31 mouse cellular contexts compared by ENCODE assay signal in the genomic region with DNA sequence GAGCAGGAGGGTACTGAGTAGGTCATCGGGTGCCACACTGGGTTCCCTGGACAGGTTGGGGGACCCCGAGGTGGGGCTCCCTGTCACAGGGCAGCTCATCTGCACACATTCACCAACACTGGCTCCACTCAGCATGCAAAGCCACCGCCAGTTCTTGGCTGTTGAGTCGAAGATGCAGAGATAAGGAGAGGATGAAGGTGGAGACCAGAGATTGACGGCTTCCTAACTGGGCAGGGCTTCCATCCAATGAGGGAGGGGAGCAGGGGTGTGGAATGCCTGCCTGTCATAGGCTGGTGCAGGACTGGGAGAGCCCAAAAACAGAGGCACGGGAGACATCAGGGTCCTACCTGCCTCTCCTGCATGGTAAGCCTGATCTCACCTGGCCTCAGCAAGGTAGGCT. TPM values are rescaled to one million over a fixed set of nuclear protein-coding genes. Genes with fewer than 3 reads are reported as not detected.
DNase-seq lines count a peak whose midpoint lies in the region; ATAC-seq and TF ChIP-seq lines count a peak whose summit lies in the region.
"Had no signal": no experiment of that assay in that cellular context is flagged by ENCODE, and none has a peak within 500 bp of the region (broad histone marks: within the 10 kb centered on the region; RNA-seq: fewer than 3 reads in every experiment).

No protein-coding gene starts in this region.

- H3K9me3 ChIP-seq in kidney, embryonic 14.5 days (ENCODE audit: control insufficient read depth, low read length): no peaks in the 10 kb centered on the region
- H3K9me3 ChIP-seq in lung, postnatal 0 days (ENCODE audit: low read length): no peaks in the 10 kb centered on the region
- no peaks in the 10 kb centered on the region for H3K9me3 ChIP-seq in forebrain, postnatal 0 days (ENCODE audit: low read length)
- no peaks in the 10 kb centered on the region for H3K9me3 ChIP-seq in hindbrain, embryonic 13.5 days
- H3K9me3 ChIP-seq: heart, embryonic 10.5 days; heart, embryonic 15.5 days; hindbrain, embryonic 12.5 days; limb, embryonic 12.5 days; liver, embryonic 15.5 days; midbrain, embryonic 12.5 days; neural tube, embryonic 13.5 days had no signal

- no peak for TF ChIP-seq EP300 in lung, postnatal 0 days (IDR thresholded peaks at IDR 0.05)

- H3K4me3 ChIP-seq in kidney, adult 2 months (ENCODE audit: insufficient read depth, low read depth, low read length): no peak overlapping the region; the same call in 1 of the 2 replicates
- no peak overlapping the region for H3K4me3 ChIP-seq in kidney, embryonic 14.5 days (ENCODE audit: low read length)
- no peak overlapping the region for H3K4me3 ChIP-seq in lung, postnatal 0 days (ENCODE audit: low read depth, low read length)
- H3K4me3 ChIP-seq in forebrain, postnatal 0 days (ENCODE audit: low read depth, low read length): no peak overlapping the region
- no peak overlapping the region for H3K4me3 ChIP-seq in hindbrain, embryonic 13.5 days
- H3K4me3 ChIP-seq: heart, embryonic 10.5 days; heart, embryonic 15.5 days; hindbrain, embryonic 12.5 days; layer of hippocampus, adult 2 months; left cerebral cortex, adult 2 months; limb, embryonic 12.5 days; liver, embryonic 15.5 days; midbrain, embryonic 12.5 days; neural tube, embryonic 13.5 days had no signal

- no peak for TF ChIP-seq CTCF in kidney, adult 2 months (conservative IDR thresholded peaks at IDR 0.05; ENCODE audit: insufficient read depth, insufficient read length, low read depth, low read length)
- TF ChIP-seq CTCF in lung, postnatal 0 days (IDR thresholded peaks at IDR 0.05): no peak
- TF ChIP-seq CTCF in forebrain, postnatal 0 days (IDR thresholded peaks at IDR 0.05; ENCODE audit: low read depth): no peak

- 0 out of 2 replicates have a peak overlapping the region, but pooled peaks have one; percentile 6 for H3K27ac ChIP-seq in kidney, adult 2 months (ENCODE audit: insufficient read depth, low read depth, low read length)
- no peak overlapping the region for H3K27ac ChIP-seq in kidney, embryonic 14.5 days (ENCODE audit: low read depth, low read length)
- H3K27ac ChIP-seq in lung, postnatal 0 days (ENCODE audit: low read length): 0 out of 2 replicates have a peak overlapping the region, but pooled peaks have one; percentile 6
- no peak overlapping the region for H3K27ac ChIP-seq in forebrain, postnatal 0 days (ENCODE audit: low read depth, low read length)
- no peak overlapping the region for H3K27ac ChIP-seq in hindbrain, embryonic 13.5 days
- H3K27ac ChIP-seq: hindbrain, embryonic 12.5 days; layer of hippocampus, adult 2 months; left cerebral cortex, adult 2 months; limb, embryonic 12.5 days; liver, embryonic 15.5 days; midbrain, embryonic 12.5 days; neural tube, embryonic 13.5 days had no signal

- no peaks in the 10 kb centered on the region for H3K36me3 ChIP-seq in kidney, adult 2 months (ENCODE audit: control insufficient read depth, insufficient read depth, low read length)
- H3K36me3 ChIP-seq in kidney, embryonic 14.5 days (ENCODE audit: control insufficient read depth, insufficient read depth, low read length): no peaks in the 10 kb centered on the region
- no peaks in the 10 kb centered on the region for H3K36me3 ChIP-seq in lung, postnatal 0 days (ENCODE audit: insufficient read depth, low read length)
- H3K36me3 ChIP-seq in forebrain, postnatal 0 days (ENCODE audit: insufficient read depth): no peaks in the 10 kb centered on the region
- no peaks in the 10 kb centered on the region for H3K36me3 ChIP-seq in hindbrain, embryonic 13.5 days
- H3K36me3 ChIP-seq: heart, embryonic 10.5 days; heart, embryonic 15.5 days; hindbrain, embryonic 12.5 days; limb, embryonic 12.5 days; liver, embryonic 15.5 days; midbrain, embryonic 12.5 days; neural tube, embryonic 13.5 days had no signal

- no peak for ATAC-seq in kidney, embryonic 14.5 days (ENCODE audit: low FRiP score, low TSS enrichment)
- ATAC-seq in lung, postnatal 0 days: peak; percentile 30
- peak; percentile 30; the same call in 1 of the 2 replicates for ATAC-seq in megakaryocyte-erythroid progenitor cell, adult 5-6 weeks (replicated peaks; ENCODE audit: low FRiP score, low TSS enrichment, poor library complexity, severe bottlenecking)
- ATAC-seq in forebrain, postnatal 0 days: no peak
- no peak for ATAC-seq in inflammation-experienced regulatory T-cells, adult 6 months
- ATAC-seq in hindbrain, embryonic 13.5 days (ENCODE audit: low FRiP score): no peak
- ATAC-seq: activated CD4-positive, CD25-positive, alpha-beta regulatory T cell, adult 4 months; forebrain, embryonic 14.5 days; intestine, postnatal 0 days had no signal

- no peak overlapping the region for H3K9ac ChIP-seq in kidney, embryonic 14.5 days (ENCODE audit: low read depth, low read length)
- H3K9ac ChIP-seq in lung, postnatal 0 days (replicated peaks; ENCODE audit: low read depth): no peak overlapping the region
- no peak overlapping the region for H3K9ac ChIP-seq in forebrain, postnatal 0 days
- no peak overlapping the region for H3K9ac ChIP-seq in hindbrain, embryonic 13.5 days
- H3K9ac ChIP-seq: heart, embryonic 15.5 days; hindbrain, embryonic 12.5 days; limb, embryonic 12.5 days; liver, embryonic 15.5 days; midbrain, embryonic 12.5 days; neural tube, embryonic 13.5 days had no signal

- H3K27me3 ChIP-seq in kidney, adult 2 months (replicated peaks; ENCODE audit: control insufficient read depth, insufficient read depth, low read length): no peaks in the 10 kb centered on the region
- no peaks in the 10 kb centered on the region for H3K27me3 ChIP-seq in kidney, embryonic 14.5 days (ENCODE audit: control insufficient read depth, insufficient read depth, low read length)
- H3K27me3 ChIP-seq in lung, postnatal 0 days (replicated peaks; ENCODE audit: insufficient read depth, low read length): no peaks in the 10 kb centered on the region
- H3K27me3 ChIP-seq in forebrain, postnatal 0 days (ENCODE audit: insufficient read depth, low read length): no peaks in the 10 kb centered on the region
- H3K27me3 ChIP-seq in hindbrain, embryonic 13.5 days: 0 out of 2 replicates have a peak, but pooled peaks cover 2% of the 10 kb centered on the region
- H3K27me3 ChIP-seq: heart, embryonic 15.5 days; hindbrain, embryonic 12.5 days; liver, embryonic 15.5 days; neural tube, embryonic 13.5 days had no signal

- WGBS in kidney, adult 2 months: 68% methylated on average over 6 of the region's 6 CpGs
- 68% methylated on average over 6 of the region's 6 CpGs for WGBS in kidney, embryonic 14.5 days
- WGBS in lung, postnatal 0 days: 43% methylated on average over 6 of the region's 6 CpGs
- 83% methylated on average over 6 of the region's 6 CpGs for WGBS in forebrain, postnatal 0 days
- 78% methylated on average over 6 of the region's 6 CpGs for WGBS in hindbrain, embryonic 13.5 days

- no peak for TF ChIP-seq POLR2A in kidney, adult 2 months (IDR thresholded peaks at IDR 0.05; ENCODE audit: low read depth, low read length)

- peaks cover 4% of the 10 kb centered on the region; the same call in 1 of the 2 replicates for H3K4me1 ChIP-seq in kidney, adult 2 months (ENCODE audit: control insufficient read depth, insufficient read depth, low read length)
- H3K4me1 ChIP-seq in kidney, embryonic 14.5 days (ENCODE audit: control insufficient read depth, insufficient read depth, low read length): peaks cover 17% of the 10 kb centered on the region
- peaks cover 23% of the 10 kb centered on the region for H3K4me1 ChIP-seq in lung, postnatal 0 days (ENCODE audit: insufficient read depth, low read depth, low read length)
- no peaks in the 10 kb centered on the region for H3K4me1 ChIP-seq in forebrain, postnatal 0 days (ENCODE audit: insufficient read depth)
- H3K4me1 ChIP-seq in hindbrain, embryonic 13.5 days (replicated peaks): 0 out of 2 replicates have a peak, but pooled peaks cover under 1% of the 10 kb centered on the region
- H3K4me1 ChIP-seq: hindbrain, embryonic 12.5 days; liver, embryonic 15.5 days; midbrain, embryonic 12.5 days; neural tube, embryonic 13.5 days had no signal

- no peak overlapping the region for H3K4me2 ChIP-seq in kidney, embryonic 14.5 days (replicated peaks; ENCODE audit: low read depth, low read length)
- H3K4me2 ChIP-seq in lung, postnatal 0 days (replicated peaks; ENCODE audit: low read depth, low read length): peak overlapping the region; percentile 28; the same call in 1 of the 2 replicates
- H3K4me2 ChIP-seq in forebrain, postnatal 0 days (ENCODE audit: low read depth): no peak overlapping the region
- H3K4me2 ChIP-seq in hindbrain, embryonic 13.5 days: no peak overlapping the region
- H3K4me2 ChIP-seq: heart, embryonic 15.5 days; hindbrain, embryonic 12.5 days; limb, embryonic 12.5 days; liver, embryonic 15.5 days; midbrain, embryonic 12.5 days; neural tube, embryonic 13.5 days had no signal

- peak; percentile 63 for DNase-seq in kidney, adult 2 months
- peak; percentile 35 to 43 for DNase-seq in kidney, postnatal 36 days
- peak; percentile 34 for DNase-seq in lung, postnatal 0 days (ENCODE audit: low spot score)
- no peak for DNase-seq in forebrain, postnatal 0 days
- DNase-seq: adrenal gland, adult 2 months; adrenal gland, postnatal 36 days; cerebellum, adult 2 months; cerebellum, postnatal 25 days; gastrocnemius, postnatal 25 days; heart, postnatal 36 days; retina, postnatal 1 day; right cerebral cortex, postnatal 25 days; thymus, adult 2 months had no signal

RNA-seq across cellular contexts. Expression of gene Krt80, which starts 5.5 kb away (rescaled TPM):
- 14.2 and 14.7 TPM in 2 replicates for polyA plus RNA-seq in kidney, adult 2 months (2012; rRNA removed)
- 2.4 and 3.6 TPM in 2 replicates for polyA plus RNA-seq in kidney, embryonic 14.5 days (2014; fragmentation: Nextera tagmentation; extraction: Ambion mirVana)
- polyA plus RNA-seq in lung, postnatal 0 days (2015; fragmentation: Nextera tagmentation; extraction: Ambion mirVana): 19.6 and 26.3 TPM in 2 replicates
- not detected in 2 replicates for total RNA-seq in megakaryocyte-erythroid progenitor cell, adult 5-6 weeks (2014; fragmentation: Nextera tagmentation)
- 0.57 TPM in 1 of 2 replicates, not detected in the other for total RNA-seq in megakaryocyte-erythroid progenitor cell, adult 5-6 weeks (2017)
- 0.29 TPM in 1 of 2 replicates, not detected in the other for total RNA-seq in forebrain, postnatal 0 days (2014; rRNA removed)
- polyA plus RNA-seq in forebrain, postnatal 0 days (2015; fragmentation: Nextera tagmentation; extraction: Ambion mirVana): 0.16 and 0.23 TPM in 2 replicates
- under 1 TPM in 1 of 3 experiments, not detected in 2; 0.16 TPM for polyA plus RNA-seq in inflammation-experienced regulatory T-cells, adult 6 months (2017; shearing (Covaris generic))
- polyA plus RNA-seq in hindbrain, embryonic 13.5 days (2015; fragmentation: Nextera tagmentation; extraction: Ambion mirVana): 0.09 and 0.10 TPM in 2 replicates
- polyA plus RNA-seq: activated CD4-positive, CD25-positive, alpha-beta regulatory T cell, adult 4 months; embryonic facial prominence, embryonic 11.5 days; forebrain, embryonic 14.5 days had no signal

RNA-seq across cellular contexts. Expression of gene Krt7, which starts 46.4 kb away (rescaled TPM):
- polyA plus RNA-seq in kidney, adult 2 months (2012; rRNA removed): 50.9 and 57.3 TPM in 2 replicates
- 34.6 and 44.0 TPM in 2 replicates for polyA plus RNA-seq in kidney, embryonic 14.5 days (2014; fragmentation: Nextera tagmentation; extraction: Ambion mirVana)
- polyA plus RNA-seq in lung, postnatal 0 days (2015; fragmentation: Nextera tagmentation; extraction: Ambion mirVana): 430 and 463 TPM in 2 replicates
- total RNA-seq in megakaryocyte-erythroid progenitor cell, adult 5-6 weeks (2014; fragmentation: Nextera tagmentation): not detected in 2 replicates
- 3.2 TPM in 1 of 2 replicates, not detected in the other for total RNA-seq in megakaryocyte-erythroid progenitor cell, adult 5-6 weeks (2017)
- total RNA-seq in forebrain, postnatal 0 days (2014; rRNA removed): 0.29 and 0.31 TPM in 2 replicates
- 0.24 and 0.47 TPM in 2 replicates for polyA plus RNA-seq in forebrain, postnatal 0 days (2015; fragmentation: Nextera tagmentation; extraction: Ambion mirVana)
- under 1 TPM in 1 of 3 experiments, not detected in 2; 0.09 TPM for polyA plus RNA-seq in inflammation-experienced regulatory T-cells, adult 6 months (2017; shearing (Covaris generic))
- 0.77 and 0.88 TPM in 2 replicates for polyA plus RNA-seq in hindbrain, embryonic 13.5 days (2015; fragmentation: Nextera tagmentation; extraction: Ambion mirVana)
- total RNA-seq: gastrocnemius, postnatal 25 days; layer of hippocampus, adult 2 months; layer of hippocampus, postnatal 14 days had no signal
- polyA plus RNA-seq: activated CD4-positive, CD25-positive, alpha-beta regulatory T cell, adult 4 months had no signal

Comparison
In these comparisons a context has a peak if more than half of its experiments do, and no peak if none do; other contexts are left out.
1. H3K27ac ChIP-seq: peak in kidney, adult 2 months (single experiment) and lung, postnatal 0 days (single experiment); none in kidney, embryonic 14.5 days (single experiment), forebrain, postnatal 0 days (single experiment) and hindbrain, embryonic 13.5 days (single experiment).
2. ATAC-seq: peak in lung, postnatal 0 days (single experiment) and megakaryocyte-erythroid progenitor cell, adult 5-6 weeks (single experiment); none in kidney, embryonic 14.5 days (single experiment), forebrain, postnatal 0 days (single experiment), inflammation-experienced regulatory T-cells, adult 6 months (single experiment) and hindbrain, embryonic 13.5 days (single experiment).
3. RNA of gene Krt7, which starts 46.4 kb away (polyA plus RNA-seq): 430 to 463 TPM in lung, postnatal 0 days, 50.9 to 57.3 TPM in kidney, adult 2 months and 34.6 to 44.0 TPM in kidney, embryonic 14.5 days; 0.77 to 0.88 TPM in hindbrain, embryonic 13.5 days, 0.24 to 0.47 TPM in forebrain, postnatal 0 days and 0.09 TPM in inflammation-experienced regulatory T-cells, adult 6 months; every median in the first group is over 10 times any median in the second.